Mouse (Mus musculus): ENCODE data around the gene Acot8. TPM values are rescaled to one million over a fixed set of nuclear protein-coding genes. Genes with fewer than 3 reads are reported as not detected.

The Acot8 gene
- 14.7 and 18.4 TPM in 2 replicates for polyA plus RNA-seq (2016; fragmentation: Nextera tagmentation; extraction: Ambion mirVana)

- under 1% methylated on average over 47 of the region's 47 CpGs for WGBS
- Histone ChIP-seq H3K36me3 (peaks cover 46% of the 10 kb centered on the region), H3K27me3 (ENCODE audit: low read depth, poor library complexity, severe bottlenecking) (no peaks in the 10 kb centered on the region), H3K4me1 (peaks cover 20% of the 10 kb centered on the region), H3K9me3 (replicated peaks) (no peaks in the 10 kb centered on the region), H3K27ac (peak within 1 kb of the TSS; percentile 91), H3K4me3 (peak within 1 kb of the TSS; percentile 89)
- DNase-seq (ENCODE audit: low spot score): peak; percentile 94
Observed at GRCm38 (mm10) chr2:164804533-164805331, at the start of gene Acot8, which contains the start of gene Zswim3. Gene Acot8, minus strand, starts transcription at chr2:164804882. Gene Zswim3, plus strand, starts transcription at chr2:164805098.

- Histone ChIP-seq H3K36me3 (peaks cover 4% of the 10 kb centered on the region; the same call in 1 of the 2 replicates), H3K9me3 (replicated peaks) (no peaks in the 10 kb centered on the region), H3K4me1 (peaks cover 4% of the 10 kb centered on the region; the same call in 1 of the 2 replicates), H3K27ac (no peak overlapping the region), H3K4me3 (no peak overlapping the region), H3K27me3 (ENCODE audit: low read depth, poor library complexity, severe bottlenecking) (peaks cover 16% of the 10 kb centered on the region)
- DNase-seq (ENCODE audit: low spot score): no peak
- WGBS: 92% methylated on average over 8 of the region's 8 CpGs
Observed at GRCm38 (mm10) chr2:164850061-164850460, 45.4 kb upstream of the Acot8 start.

- H3K4me1 ChIP-seq: no peaks in the 10 kb centered on the region
- no peak for DNase-seq (ENCODE audit: low spot score)
Observed at GRCm38 (mm10) chr2:164845782-164846181, 41.1 kb upstream of the Acot8 start.

GRCm38 (mm10) chr2:164835164-164835563 is 30.5 kb upstream of the Acot8 start:
- 97% methylated on average over 4 of the region's 4 CpGs for WGBS

More at GRCm38 (mm10) chr2:164845782-164846181, 41.1 kb upstream of the Acot8 start:
- H3K36me3 ChIP-seq: peaks cover 9% of the 10 kb centered on the region
- WGBS: 51% methylated on average over 3 of the region's 3 CpGs
- no peak overlapping the region for H3K27ac ChIP-seq
- H3K9me3 ChIP-seq (replicated peaks): no peaks in the 10 kb centered on the region
- H3K4me3 ChIP-seq: no peak overlapping the region
- H3K27me3 ChIP-seq (ENCODE audit: low read depth, poor library complexity, severe bottlenecking): no peaks in the 10 kb centered on the region

GRCm38 (mm10) chr2:164834531-164834930 is 29.8 kb upstream of the Acot8 start:
- Histone ChIP-seq H3K4me1 (peaks cover 27% of the 10 kb centered on the region), H3K27ac (peak overlapping the region; percentile 93), H3K27me3 (ENCODE audit: low read depth, poor library complexity, severe bottlenecking) (no peaks in the 10 kb centered on the region), H3K9me3 (replicated peaks) (no peaks in the 10 kb centered on the region), H3K36me3 (peaks cover 42% of the 10 kb centered on the region), H3K4me3 (peak overlapping the region; percentile 88)
- WGBS: 52% methylated on average over 8 of the region's 8 CpGs
- DNase-seq (ENCODE audit: low spot score): no peak

More at GRCm38 (mm10) chr2:164835164-164835563, 30.5 kb upstream of the Acot8 start:
- Histone ChIP-seq H3K36me3 (peaks cover 49% of the 10 kb centered on the region), H3K4me1 (peaks cover 27% of the 10 kb centered on the region), H3K9me3 (replicated peaks) (no peaks in the 10 kb centered on the region), H3K27ac (no peak overlapping the region), H3K27me3 (ENCODE audit: low read depth, poor library complexity, severe bottlenecking) (no peaks in the 10 kb centered on the region), H3K4me3 (peak overlapping the region; percentile 88; the same call in 1 of the 2 replicates)
- DNase-seq (ENCODE audit: low spot score): no peak

GRCm38 (mm10) chr2:164833314-164833959 is 28.8 kb upstream of the Acot8 start, which contains the start of gene Neurl2:
Gene Neurl2, minus strand, starts transcription at chr2:164833456.
- DNase-seq (ENCODE audit: low spot score): peak; percentile 96
- H3K9me3 ChIP-seq (replicated peaks): no peaks in the 10 kb centered on the region
- under 1% methylated on average over 31 of the region's 31 CpGs for WGBS
- peak within 1 kb of the TSS; percentile 88 for H3K4me3 ChIP-seq
- peak within 1 kb of the TSS; percentile 93 for H3K27ac ChIP-seq
- H3K36me3 ChIP-seq: peaks cover 37% of the 10 kb centered on the region
- H3K4me1 ChIP-seq: peaks cover 27% of the 10 kb centered on the region
- H3K27me3 ChIP-seq (ENCODE audit: low read depth, poor library complexity, severe bottlenecking): no peaks in the 10 kb centered on the region

- peak; percentile 79 for DNase-seq (ENCODE audit: low spot score)
- Histone ChIP-seq H3K36me3 (peaks cover 37% of the 10 kb centered on the region), H3K4me3 (peak within 1 kb of the TSS; percentile 88), H3K9me3 (replicated peaks) (no peaks in the 10 kb centered on the region), H3K27ac (peak within 1 kb of the TSS; percentile 93), H3K27me3 (ENCODE audit: low read depth, poor library complexity, severe bottlenecking) (no peaks in the 10 kb centered on the region), H3K4me1 (peaks cover 27% of the 10 kb centered on the region)
- WGBS: 1% methylated on average over 35 of the region's 35 CpGs
Observed at GRCm38 (mm10) chr2:164832748-164833301, 28.1 kb upstream of the Acot8 start, which contains the start of gene Ctsa. Gene Ctsa, plus strand, starts transcription at chr2:164832873.

GRCm38 (mm10) chr2:164832032-164832747 is 27.5 kb upstream of the Acot8 start:
- Histone ChIP-seq H3K9me3 (replicated peaks) (no peaks in the 10 kb centered on the region), H3K4me1 (peaks cover 27% of the 10 kb centered on the region), H3K4me3 (peak overlapping the region; percentile 88), H3K27me3 (ENCODE audit: low read depth, poor library complexity, severe bottlenecking) (no peaks in the 10 kb centered on the region), H3K36me3 (peaks cover 37% of the 10 kb centered on the region), H3K27ac (peak overlapping the region; percentile 93)
- WGBS: 65% methylated on average over 16 of the region's 16 CpGs
- no peak for DNase-seq (ENCODE audit: low spot score)

GRCm38 (mm10) chr2:164831029-164831428 is 26.3 kb upstream of the Acot8 start:
- Histone ChIP-seq H3K4me3 (no peak overlapping the region), H3K4me1 (peaks cover 27% of the 10 kb centered on the region), H3K36me3 (peaks cover 38% of the 10 kb centered on the region), H3K27ac (no peak overlapping the region), H3K9me3 (replicated peaks) (no peaks in the 10 kb centered on the region), H3K27me3 (ENCODE audit: low read depth, poor library complexity, severe bottlenecking) (no peaks in the 10 kb centered on the region)
- WGBS: 90% methylated on average over 10 of the region's 10 CpGs
- DNase-seq (ENCODE audit: low spot score): no peak

- Histone ChIP-seq H3K4me1 (peaks cover 15% of the 10 kb centered on the region), H3K9me3 (replicated peaks) (no peaks in the 10 kb centered on the region), H3K27me3 (ENCODE audit: low read depth, poor library complexity, severe bottlenecking) (no peaks in the 10 kb centered on the region), H3K36me3 (peaks cover 47% of the 10 kb centered on the region), H3K27ac (no peak overlapping the region), H3K4me3 (no peak overlapping the region)
- no peak for DNase-seq (ENCODE audit: low spot score)
- 89% methylated on average over 1 of the region's 1 CpGs for WGBS
Observed at GRCm38 (mm10) chr2:164829090-164829489, 24.4 kb upstream of the Acot8 start.

GRCm38 (mm10) chr2:164828437-164828836 is 23.8 kb upstream of the Acot8 start, which contains the start of gene Spata25:
Gene Spata25, minus strand, starts transcription at chr2:164828537.
- Histone ChIP-seq H3K27me3 (ENCODE audit: low read depth, poor library complexity, severe bottlenecking) (no peaks in the 10 kb centered on the region), H3K4me3 (no peak within 1 kb of the TSS; the same call in 1 of the 2 replicates), H3K27ac (no peak within 1 kb of the TSS), H3K4me1 (peaks cover 17% of the 10 kb centered on the region), H3K9me3 (replicated peaks) (no peaks in the 10 kb centered on the region), H3K36me3 (peaks cover 47% of the 10 kb centered on the region)
- DNase-seq (ENCODE audit: low spot score): no peak
- 85% methylated on average over 6 of the region's 6 CpGs for whole genome bisulfite sequencing

Measured in limb, embryonic 10.5 days (tissue).